Mouse (Mus musculus) heart, postnatal 36 days (tissue): Measurements from ENCODE around the gene Nkapl. TPM values are rescaled to one million over a fixed set of nuclear protein-coding genes. Genes with fewer than 3 reads are reported as not detected.

Source experiments
- DNase-seq, 2 experiments: peaks; one replicate each; pipeline ENCODE4 v3.0.0; 2021 to 2022
- intact Hi-C: fragments of 180-260 bp; cut with DNase I; formaldehyde crosslinking; loops from one replicate; pipeline ENCODE4 v1.15.1; 2025
- microRNA-seq, 2 experiments: library from miRNA; unstranded; fragments of <30 nt; microRNA quantifications; one replicate each; pipeline ENCODE4 v1.2.0; 2021; ENCODE audit warnings: borderline number of aligned reads in 2 of 2
- total RNA-seq, 2 experiments: library from RNA; stranded (reverse); gene quantifications; 2 replicates each; pipeline ENCODE4 v1.2.3; 2021

Gene Nkapl
- total RNA-seq, 2 experiments from 2014 or later, result 0.67 to 0.76 TPM

GRCm38 (mm10) chr13:21440503-21441206 is 27.7 kb downstream of the Nkapl start, which contains the start of gene Pgbd1:
Pgbd1 (minus strand) TSS chr13:21441058.
- intact Hi-C loops, result loop anchor here (2.0 kb wide), 1 partner anchor 38 kb away; the partner anchor contains the start of gene Zkscan3
- peak; percentile 37 to 49 for DNase-seq

GRCm38 (mm10) chr13:21435476-21435875 is 32.8 kb downstream of the Nkapl start:
- no peak for DNase-seq

GRCm38 (mm10) chr13:21427631-21428030 is 40.7 kb downstream of the Nkapl start:
- DNase-seq, result no peak
- intact Hi-C loops, result no loop called here

More at GRCm38 (mm10) chr13:21435476-21435875, 32.8 kb downstream of the Nkapl start:
- intact Hi-C loops, result no loop called here

- no peak for DNase-seq
- intact Hi-C loops, result no loop called here
These were observed 45.0 kb downstream of the Nkapl start for GRCm38 (mm10) chr13:21423301-21423700.

GRCm38 (mm10) chr13:21418865-21419264 is 49.4 kb downstream of the Nkapl start:
- intact Hi-C loops, result no loop called here

GRCm38 (mm10) chr13:21417298-21418010 is 50.9 kb downstream of the Nkapl start:
- intact Hi-C loops, result no loop called here
- DNase-seq, result no peak

More at GRCm38 (mm10) chr13:21418865-21419264, 49.4 kb downstream of the Nkapl start:
- no peak for DNase-seq

Small RNAs within 50 kb of the gene (microRNA-seq; reads per million reads assigned to microRNA genes)
- gene Mir1896, result 0 reads per million in 2 experiments

Other genes with a start within 250 kb of the Nkapl start
- gene Gpx5, start 175.8 kb downstream of the Nkapl start, total RNA-seq, result not detected
- gene Gpx6, start 156.4 kb downstream of the Nkapl start, total RNA-seq, result not detected
- gene Olfr1367, start 121.6 kb downstream of the Nkapl start, total RNA-seq, result not detected
- 1 to 10 TPM; 5.3 to 5.8 TPM for gene Zscan12, start 105.7 kb downstream of the Nkapl start, total RNA-seq
- gene Zkscan3, start 65.8 kb downstream of the Nkapl start, total RNA-seq, result 10 to 100 TPM; 26.4 to 31.2 TPM
- gene Pgbd1, start 27.5 kb downstream of the Nkapl start, total RNA-seq, result under 1 TPM; 0.30 to 0.42 TPM
- 10 to 100 TPM; 20.4 to 23.2 TPM for gene Zscan26, start 14.8 kb downstream of the Nkapl start, total RNA-seq
- 1 to 10 TPM; 1.2 to 1.5 TPM for gene Zkscan4, start 10.4 kb upstream of the Nkapl start, total RNA-seq
- gene Gm10065, start 10.9 kb upstream of the Nkapl start, total RNA-seq, result not detected
- 10 to 100 TPM; 26.5 to 28.1 TPM for gene AK157302, start 26.7 kb upstream of the Nkapl start, total RNA-seq
- 100 to 1,000 TPM; 247 to 265 TPM for gene Gm11273, start 32.9 kb upstream of the Nkapl start, total RNA-seq
- gene Zkscan8, start 62.6 kb upstream of the Nkapl start, total RNA-seq, result 10 to 100 TPM in 1 of 2 experiments, 1 to 10 TPM in 1; 9.0 to 14.6 TPM
- gene Olfr1366, start 74.3 kb upstream of the Nkapl start, total RNA-seq, result not detected
- not detected for gene Olfr1535, start 91.4 kb upstream of the Nkapl start, total RNA-seq
- gene Olfr1364, start 113.2 kb upstream of the Nkapl start, total RNA-seq, result not detected
- gene Olfr1362, start 145.5 kb upstream of the Nkapl start, total RNA-seq, result not detected
- not detected for gene Olfr11, start 174.0 kb upstream of the Nkapl start, total RNA-seq
- gene Olfr1361, start 194.9 kb upstream of the Nkapl start, total RNA-seq, result not detected
- gene Olfr1360, start 208.9 kb upstream of the Nkapl start, total RNA-seq, result not detected
- not detected for gene Olfr1359, start 229.6 kb upstream of the Nkapl start, total RNA-seq
- 10 to 100 TPM; 18.0 to 27.4 TPM for gene Hist1h2bl, start 247.6 kb upstream of the Nkapl start, total RNA-seq
- gene Hist1h2ai, start 247.9 kb upstream of the Nkapl start, total RNA-seq, result 10 to 100 TPM; 28.5 to 39.8 TPM
- gene Hist1h3h, start 249.2 kb upstream of the Nkapl start, total RNA-seq, result 10 to 100 TPM; 22.0 to 36.5 TPM